In genomic region chr6:124917518-124918330, GRCm38 (mm10) we compare ENCODE assay signal across 8 mouse cellular contexts. TPM values are rescaled to one million over a fixed set of nuclear protein-coding genes. Genes with fewer than 3 reads are reported as not detected.
A peak's percentile ranks its signal among the peaks of the same experiment; 100 is the strongest.
DNase-seq lines count a peak whose midpoint lies in the region; ATAC-seq and TF ChIP-seq lines count a peak whose summit lies in the region.

No protein-coding gene starts in this region.

- TF ChIP-seq EP300 in lung, postnatal 0 days (IDR thresholded peaks at IDR 0.05): no peak

- under 1% methylated on average over 86 of the region's 89 CpGs for whole genome bisulfite sequencing in hindbrain, embryonic 10.5 days
- WGBS in lung, postnatal 0 days: 2% methylated on average over 26 of the region's 89 CpGs

- DNase-seq in MEL-GATA-1-ER (ENCODE audit: extremely low read depth, low read depth): peak; percentile 64
- peak; percentile 93 for DNase-seq in cerebellum, adult 8-10 months
- DNase-seq in hindbrain, embryonic 10.5 days (ENCODE audit: low spot score): peak; percentile 92
- peak; percentile 85 to 95 for DNase-seq in layer of hippocampus, postnatal 14 days (ENCODE audit: low spot score in 2 of 2)
- DNase-seq in lung, postnatal 0 days (ENCODE audit: low spot score): peak; percentile 98
- peak; percentile 90 for DNase-seq in retina, embryonic 14.5 days (ENCODE audit: low spot score)
- peak; percentile 85 for DNase-seq in thymus, postnatal 4 days

- no peaks in the 10 kb centered on the region for H3K9me3 ChIP-seq in hindbrain, embryonic 10.5 days
- H3K9me3 ChIP-seq in lung, postnatal 0 days (ENCODE audit: low read length): no peaks in the 10 kb centered on the region

- ATAC-seq in frontal cortex, adult (ENCODE audit: low TSS enrichment): peak; percentile 53
- peak; percentile 72 for ATAC-seq in lung, postnatal 0 days

- H3K27ac ChIP-seq in hindbrain, embryonic 10.5 days: peak overlapping the region; percentile 100
- peak overlapping the region; percentile 100 for H3K27ac ChIP-seq in lung, postnatal 0 days (ENCODE audit: low read length)

- peaks cover 29% of the 10 kb centered on the region for H3K36me3 ChIP-seq in hindbrain, embryonic 10.5 days
- peaks cover 9% of the 10 kb centered on the region; the same call in 1 of the 2 replicates for H3K36me3 ChIP-seq in lung, postnatal 0 days (ENCODE audit: insufficient read depth, low read length)

- peak overlapping the region; percentile 94 for H3K4me2 ChIP-seq in lung, postnatal 0 days (replicated peaks; ENCODE audit: low read depth, low read length)

- peak overlapping the region; percentile 98 for H3K9ac ChIP-seq in lung, postnatal 0 days (replicated peaks; ENCODE audit: low read depth)

- H3K4me3 ChIP-seq in hindbrain, embryonic 10.5 days: peak overlapping the region; percentile 90
- peak overlapping the region; percentile 97 for H3K4me3 ChIP-seq in lung, postnatal 0 days (ENCODE audit: low read depth, low read length)

- TF ChIP-seq CTCF in lung, postnatal 0 days (IDR thresholded peaks at IDR 0.05): no peak

- peaks cover 88% of the 10 kb centered on the region for H3K4me1 ChIP-seq in hindbrain, embryonic 10.5 days (replicated peaks)
- H3K4me1 ChIP-seq in lung, postnatal 0 days (ENCODE audit: insufficient read depth, low read depth, low read length): peaks cover 27% of the 10 kb centered on the region; the same call in 1 of the 2 replicates

- 0 out of 2 replicates have a peak, but pooled peaks cover under 1% of the 10 kb centered on the region for H3K27me3 ChIP-seq in hindbrain, embryonic 10.5 days (ENCODE audit: insufficient read depth, poor library complexity, severe bottlenecking)
- no peaks in the 10 kb centered on the region for H3K27me3 ChIP-seq in lung, postnatal 0 days (replicated peaks; ENCODE audit: insufficient read depth, low read length)

RNA-seq across cellular contexts. Expression of gene Ptms, which starts 2.2 kb away (rescaled TPM):
- 271 and 416 TPM in 2 replicates for polyA plus RNA-seq in hindbrain, embryonic 10.5 days (2016; fragmentation: Nextera tagmentation; extraction: Ambion mirVana)
- 1,000 to 10,000 TPM; 1,231 to 1,331 TPM for total RNA-seq in layer of hippocampus, postnatal 14 days (2021)
- 533 and 563 TPM in 2 replicates for polyA plus RNA-seq in lung, postnatal 0 days (2015; fragmentation: Nextera tagmentation; extraction: Ambion mirVana)

RNA-seq across cellular contexts. Expression of gene Lag3, which starts 6.2 kb away (rescaled TPM):
- polyA plus RNA-seq in hindbrain, embryonic 10.5 days (2016; fragmentation: Nextera tagmentation; extraction: Ambion mirVana): 1.1 and 1.3 TPM in 2 replicates
- 1 to 10 TPM; 2.6 to 3.0 TPM for total RNA-seq in layer of hippocampus, postnatal 14 days (2021)
- polyA plus RNA-seq in lung, postnatal 0 days (2015; fragmentation: Nextera tagmentation; extraction: Ambion mirVana): 2.3 TPM in 2 replicates

RNA-seq across cellular contexts. Expression of gene Mlf2, which starts 13.5 kb away (rescaled TPM):
- 417 and 499 TPM in 2 replicates for polyA plus RNA-seq in hindbrain, embryonic 10.5 days (2016; fragmentation: Nextera tagmentation; extraction: Ambion mirVana)
- 100 to 1,000 TPM; 681 to 696 TPM for total RNA-seq in layer of hippocampus, postnatal 14 days (2021)
- 289 and 300 TPM in 2 replicates for polyA plus RNA-seq in lung, postnatal 0 days (2015; fragmentation: Nextera tagmentation; extraction: Ambion mirVana)

RNA-seq across cellular contexts. Expression of gene Cd4, which starts 29.7 kb away (rescaled TPM):
- polyA plus RNA-seq in hindbrain, embryonic 10.5 days (2016; fragmentation: Nextera tagmentation; extraction: Ambion mirVana): not detected in 2 replicates
- total RNA-seq in layer of hippocampus, postnatal 14 days (2021): under 1 TPM; 0.29 to 0.58 TPM
- polyA plus RNA-seq in lung, postnatal 0 days (2015; fragmentation: Nextera tagmentation; extraction: Ambion mirVana): 0.07 and 0.10 TPM in 2 replicates

RNA-seq across cellular contexts. Expression of gene Cops7a, which starts 47.6 kb away (rescaled TPM):
- 130 and 138 TPM in 2 replicates for polyA plus RNA-seq in hindbrain, embryonic 10.5 days (2016; fragmentation: Nextera tagmentation; extraction: Ambion mirVana)
- total RNA-seq in layer of hippocampus, postnatal 14 days (2021): 100 to 1,000 TPM; 125 to 128 TPM
- 112 and 118 TPM in 2 replicates for polyA plus RNA-seq in lung, postnatal 0 days (2015; fragmentation: Nextera tagmentation; extraction: Ambion mirVana)

Comparison
In these comparisons a context has a peak if more than half of its experiments do, and no peak if none do; other contexts are left out.
1. Peak in every context shown above with its lines: DNase-seq, ATAC-seq, H3K4me3 ChIP-seq and H3K27ac ChIP-seq.